Mouse (Mus musculus) ovary, postnatal 10 days (tissue): Measurements from ENCODE around the gene Dst.

Experiments
- DNase-seq: peaks from one replicate; pipeline ENCODE4 v3.0.0; 2022; ENCODE audit warnings: low spot score

Dst gene

DNA sequence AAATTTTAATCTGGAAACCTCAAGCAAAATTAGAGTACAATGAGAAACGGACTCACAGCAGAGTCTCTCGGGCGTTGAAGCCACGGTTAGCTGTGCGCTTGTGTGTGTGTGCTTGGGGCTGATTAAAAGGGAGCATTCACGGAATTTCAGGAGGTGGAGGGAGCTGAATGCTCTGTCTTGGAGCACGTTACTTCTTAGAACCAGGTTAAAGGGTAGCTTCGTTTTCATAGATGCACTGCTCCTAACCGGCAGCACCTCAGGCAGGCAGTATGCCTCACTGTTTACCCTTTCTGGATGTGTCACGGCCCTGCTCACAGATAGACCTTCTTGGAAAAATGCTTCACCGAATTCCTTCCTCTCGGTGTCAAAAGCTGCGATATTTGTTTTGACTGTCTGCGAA, 329.2 kb downstream of the Dst start:
- DNase-seq = no peak

DNA sequence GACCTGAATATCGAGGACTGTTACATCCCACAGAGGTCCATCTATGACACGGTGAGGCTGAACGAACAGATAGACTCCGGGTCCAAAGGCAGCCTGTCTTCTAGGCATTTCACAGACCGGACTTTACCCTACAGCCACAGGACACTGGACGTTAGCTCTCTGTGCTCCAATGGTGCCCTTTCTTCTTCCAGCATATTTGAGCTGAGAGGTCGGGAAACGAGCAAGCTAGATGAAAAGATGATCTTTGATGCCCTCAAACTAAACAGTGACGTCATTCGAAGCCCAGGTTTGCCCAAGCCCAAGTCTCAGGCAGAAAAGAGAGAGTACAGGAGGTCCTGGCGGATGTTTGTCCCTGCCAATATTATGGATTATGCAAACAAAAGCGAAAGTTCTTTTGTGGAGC, 329.7 kb downstream of the Dst start:
- DNase-seq = no peak

- no peak for DNase-seq
These were observed 330.2 kb downstream of the Dst start for GRCm38 (mm10) chr1:34238231-34238630.

DNA sequence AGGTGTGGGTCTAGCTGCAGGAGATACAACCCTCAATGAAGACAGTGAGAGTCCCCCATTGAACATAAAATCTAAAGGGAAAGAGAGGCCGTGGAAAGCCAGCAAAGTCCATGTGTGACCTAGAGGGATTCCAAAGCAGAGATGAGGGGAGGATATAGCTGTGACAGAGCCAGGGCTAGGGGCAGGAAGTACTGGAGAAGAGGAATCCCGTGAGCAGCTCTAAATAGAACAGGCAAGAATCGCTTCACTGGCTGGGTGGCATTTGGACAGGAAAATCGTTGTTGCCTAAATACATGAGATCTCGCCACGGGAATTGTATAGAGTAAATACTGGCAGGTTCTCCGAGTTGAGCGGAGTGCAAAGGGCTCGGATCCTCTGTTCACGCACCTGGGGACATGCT, 336.7 kb downstream of the Dst start:
- no peak for DNase-seq

DNA sequence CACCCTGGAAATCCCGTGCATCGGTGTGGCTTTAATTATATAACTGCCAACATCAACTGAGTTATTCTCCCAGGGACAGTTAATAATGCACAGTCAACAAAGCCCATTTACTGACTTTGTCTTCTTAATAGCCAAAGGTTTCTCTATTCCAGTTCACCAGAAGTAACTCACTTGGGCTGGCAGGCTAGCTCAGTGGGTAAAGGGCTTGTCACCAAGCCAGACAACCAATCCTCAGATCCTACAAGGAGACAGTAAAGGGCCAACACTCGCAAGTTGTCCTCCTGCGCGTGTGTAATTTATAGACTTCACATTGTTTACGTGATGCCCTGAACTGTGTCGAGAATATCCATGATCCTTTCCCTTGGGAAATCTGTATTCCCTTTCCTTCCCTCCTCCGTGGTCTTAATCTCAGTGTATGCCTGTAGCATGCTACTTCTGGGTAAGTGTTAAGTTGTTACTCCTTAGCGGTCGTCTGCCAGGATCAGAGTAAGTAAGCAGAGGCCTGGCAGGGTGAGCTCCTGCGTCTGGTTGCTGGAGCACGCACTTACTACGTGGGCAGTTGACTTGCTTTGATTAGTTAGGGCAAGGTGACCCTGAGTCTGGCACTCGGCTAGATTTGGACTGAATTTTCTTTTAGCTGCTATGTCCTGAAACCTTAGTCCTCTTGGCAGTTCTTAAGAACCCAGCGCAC, 338.1 kb downstream of the Dst start:
- DNase-seq = no peak

DNA sequence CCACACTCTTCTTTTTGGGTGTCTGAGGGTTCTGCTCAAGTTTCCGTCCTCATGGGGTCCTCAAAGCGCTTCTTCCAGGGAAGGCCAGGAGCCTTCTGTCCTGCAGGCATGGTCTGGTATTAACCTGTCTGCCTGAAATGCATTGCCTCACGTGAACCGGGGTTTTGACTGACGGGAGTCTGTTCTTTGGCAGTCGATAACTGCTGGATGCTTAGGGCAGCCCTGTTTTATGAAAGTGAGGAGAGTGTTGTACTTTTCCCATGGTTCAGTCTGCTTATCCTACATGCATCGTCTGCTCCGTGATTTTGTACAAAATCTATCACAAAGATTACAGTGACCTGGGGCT, 338.6 kb downstream of the Dst start:
- DNase-seq = no peak

DNA sequence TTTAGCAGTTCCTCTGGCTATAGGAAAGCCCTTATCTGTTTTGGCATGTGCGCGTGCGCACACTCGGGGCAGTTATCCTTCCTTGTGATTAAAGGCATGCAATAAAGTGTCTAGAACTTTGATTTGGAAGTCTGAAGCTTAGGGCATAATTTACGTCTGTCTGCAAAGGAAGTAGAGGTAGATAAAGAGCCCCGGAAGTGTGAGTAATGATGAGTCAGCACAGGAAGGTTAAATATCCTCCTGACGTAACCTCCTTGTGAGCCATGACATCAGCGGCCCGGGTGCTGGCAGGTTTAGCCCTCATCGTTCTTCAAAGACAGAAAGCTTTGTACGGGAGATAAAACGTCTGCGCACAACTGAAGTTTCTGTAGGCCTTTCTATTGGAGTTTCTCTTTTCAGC, 343.1 kb downstream of the Dst start:
- DNase-seq = no peak

DNA sequence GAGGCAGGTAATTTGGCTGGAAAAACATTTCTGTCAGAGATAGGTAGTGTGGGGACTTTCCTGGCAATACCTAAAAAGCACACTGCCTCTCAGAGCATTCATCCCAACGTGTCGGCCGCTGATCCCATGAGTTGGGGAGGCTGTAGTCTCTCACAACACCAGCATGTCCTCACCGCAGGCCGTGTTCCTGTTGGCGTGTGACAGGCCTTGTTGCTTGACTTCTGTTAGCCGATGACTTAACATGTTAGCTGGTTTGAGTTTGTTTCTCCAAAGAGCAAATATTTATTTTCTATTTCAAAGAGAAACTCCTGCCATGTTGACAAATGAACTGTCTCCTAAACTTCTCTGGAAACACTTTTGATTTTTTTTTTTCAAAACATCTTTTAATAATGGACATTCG, 344.2 kb downstream of the Dst start:
- no peak for DNase-seq

DNA sequence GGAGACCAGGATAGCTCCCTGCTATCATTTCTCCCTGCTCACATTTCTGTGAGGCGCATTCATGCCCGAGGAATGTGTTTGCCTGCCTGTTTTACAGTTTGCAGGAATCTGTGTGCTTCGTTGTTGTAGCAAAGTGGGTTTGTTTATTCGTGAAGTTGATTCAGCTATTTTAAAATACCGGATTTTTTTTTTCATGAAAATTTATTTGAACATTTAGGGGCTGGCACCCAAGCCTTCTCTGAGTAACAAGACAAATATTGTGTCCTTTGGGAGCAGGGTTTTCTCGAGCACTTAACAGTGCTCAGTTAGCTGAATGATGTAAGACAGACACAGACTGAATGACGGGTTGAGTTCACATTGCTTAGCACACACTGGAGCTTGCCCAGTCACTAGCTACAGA, 345.9 kb downstream of the Dst start:
- no peak for DNase-seq

DNA sequence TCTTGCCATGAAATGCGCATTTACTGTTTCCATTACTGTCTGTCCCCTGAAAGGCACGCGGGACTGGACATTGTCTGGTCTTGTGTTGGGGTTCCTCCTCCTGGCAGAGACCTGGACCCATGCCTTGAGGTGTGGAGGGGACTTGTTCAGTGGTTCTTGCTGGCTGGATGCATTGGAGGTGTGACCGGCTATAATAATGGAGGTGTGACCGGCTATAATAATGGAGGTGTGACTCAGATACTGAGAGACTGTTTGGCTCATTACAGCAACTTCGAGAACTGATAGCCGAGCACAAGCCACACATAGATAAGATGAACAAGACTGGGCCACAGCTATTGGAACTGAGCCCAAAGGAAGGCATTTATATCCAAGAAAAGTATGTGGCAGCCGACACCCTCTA, 351.9 kb downstream of the Dst start:
- DNase-seq = no peak

- DNase-seq = no peak
These were observed 353.0 kb downstream of the Dst start for GRCm38 (mm10) chr1:34261011-34261410.

DNA sequence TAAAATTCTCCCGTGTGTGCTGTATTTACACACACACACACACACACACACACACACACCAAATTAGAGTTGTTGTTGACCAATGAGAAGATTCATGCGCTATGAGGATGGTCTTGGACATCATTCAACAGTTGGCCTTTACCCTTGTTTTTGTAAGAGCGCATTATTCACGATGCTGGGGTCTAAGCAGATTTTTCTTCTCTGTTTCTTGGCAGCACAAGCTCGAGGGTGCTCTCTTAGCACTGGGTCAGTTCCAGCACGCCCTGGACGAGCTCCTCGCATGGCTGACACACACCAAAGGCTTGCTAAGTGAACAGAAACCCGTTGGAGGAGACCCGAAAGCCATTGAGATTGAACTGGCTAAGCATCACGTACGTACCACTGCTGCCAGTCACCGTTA, 360.5 kb downstream of the Dst start:
- DNase-seq = no peak

DNA sequence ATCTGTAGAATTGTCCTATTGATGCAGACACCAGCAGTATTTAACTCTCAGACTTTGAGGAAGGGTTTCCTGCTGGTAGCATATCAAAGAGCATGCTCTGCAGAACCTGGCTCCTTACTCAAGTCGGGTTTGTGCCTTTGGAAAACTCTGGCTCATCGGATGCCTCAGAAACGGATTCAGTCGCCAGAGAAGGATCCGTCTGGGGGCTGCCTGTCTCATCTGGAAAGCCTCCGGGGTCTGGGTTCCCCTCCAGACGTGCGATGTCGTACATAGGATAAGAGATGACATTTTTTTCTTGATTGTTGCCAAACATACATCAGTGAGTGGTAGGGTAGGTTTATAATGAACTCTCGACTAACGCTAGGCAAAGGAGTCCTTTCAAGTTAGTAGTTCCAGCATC, 361.6 kb downstream of the Dst start:
- DNase-seq = no peak

GRCm38 (mm10) chr1:34273922-34274321, 365.9 kb downstream of the Dst start:
- DNase-seq = no peak

DNA sequence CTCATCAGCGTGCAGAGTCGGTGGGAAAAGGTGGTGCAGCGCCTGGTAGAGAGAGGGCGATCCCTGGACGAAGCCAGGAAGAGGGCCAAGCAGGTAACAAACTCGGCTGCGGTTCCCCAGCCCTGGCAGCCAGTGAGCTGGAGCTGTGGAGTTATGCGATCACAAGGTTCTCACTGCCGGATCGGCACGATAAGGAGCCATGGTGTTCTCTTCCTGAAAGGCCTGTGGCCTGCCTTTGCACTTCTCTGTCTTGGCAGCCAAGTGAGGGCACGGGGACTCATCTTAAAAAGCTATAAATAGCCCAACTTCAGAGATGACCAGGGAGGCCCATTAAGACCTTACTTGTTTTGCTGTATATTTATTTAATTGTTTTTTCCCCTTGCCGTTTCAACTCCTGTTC, 367.8 kb downstream of the Dst start:
- no peak for DNase-seq

DNA sequence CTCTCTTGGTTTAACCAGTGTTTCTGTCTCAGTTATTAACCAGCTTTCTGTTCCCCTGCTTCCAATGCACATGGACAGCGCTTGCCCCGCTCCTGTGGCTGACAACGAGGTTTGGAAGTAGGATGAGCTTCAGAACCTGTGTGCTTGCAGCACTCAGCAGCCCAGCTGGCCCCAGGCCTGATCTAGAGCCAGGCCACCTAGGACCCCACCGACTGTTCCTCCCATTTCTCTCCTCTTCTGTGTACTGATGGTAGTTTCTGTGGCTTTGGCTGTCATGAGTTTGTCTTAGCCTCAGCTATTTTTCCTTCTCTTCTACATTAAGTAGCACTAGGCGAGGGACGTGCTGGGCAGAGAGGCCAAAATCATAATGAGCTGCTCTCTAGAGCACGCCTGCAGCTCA, 368.7 kb downstream of the Dst start:
- DNase-seq = no peak

DNA sequence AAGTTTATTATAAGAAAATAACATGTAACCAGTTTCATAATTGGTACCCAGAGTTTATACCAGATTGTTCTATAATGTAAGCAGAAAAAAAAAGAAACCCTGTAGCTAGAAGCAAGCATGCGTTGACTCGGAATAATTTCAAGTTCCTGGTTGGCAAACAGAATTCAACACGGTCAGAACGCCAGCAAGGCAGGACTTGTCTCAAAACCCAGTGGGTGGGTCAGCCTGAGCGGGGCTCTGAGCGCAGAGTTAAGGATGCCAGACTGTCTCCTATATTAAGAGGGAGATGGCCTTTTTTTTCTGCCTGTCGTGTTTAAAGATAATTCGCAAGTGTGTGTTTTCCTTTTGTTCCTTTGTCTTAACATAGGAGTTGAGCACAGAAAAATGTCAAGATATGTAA, 369.2 kb downstream of the Dst start:
- no peak for DNase-seq

- DNase-seq = no peak
These were observed 375.5 kb downstream of the Dst start for GRCm38 (mm10) chr1:34283502-34283901.

GRCm38 (mm10) chr1:34284979-34285378, 377.0 kb downstream of the Dst start:
- no peak for DNase-seq

GRCm38 (mm10) chr1:34287731-34288130, 379.7 kb downstream of the Dst start:
- DNase-seq = no peak

GRCm38 (mm10) chr1:34288181-34288580, 380.2 kb downstream of the Dst start:
- no peak for DNase-seq

- no peak for DNase-seq
These were observed 380.9 kb downstream of the Dst start for GRCm38 (mm10) chr1:34288721-34289471.

DNA sequence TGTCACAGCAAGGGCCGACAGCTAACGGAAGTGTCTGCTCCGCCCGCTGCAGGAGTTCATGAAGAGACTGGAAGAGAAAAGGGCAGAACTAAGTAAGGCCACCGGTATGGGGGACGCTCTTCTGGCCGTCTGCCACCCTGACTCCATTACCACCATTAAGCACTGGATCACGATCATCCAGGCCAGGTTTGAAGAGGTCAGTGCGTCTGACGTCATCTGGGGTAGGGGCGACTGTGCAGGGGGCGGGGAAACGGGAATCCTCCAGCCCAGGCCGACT, 381.4 kb downstream of the Dst start:
- DNase-seq = no peak

- no peak for DNase-seq
These were observed 382.3 kb downstream of the Dst start for GRCm38 (mm10) chr1:34290321-34290720.
